Mouse (Mus musculus): Measurements from ENCODE around the gene Nt5c3b. TPM values are rescaled to one million over a fixed set of nuclear protein-coding genes. Genes with fewer than 3 reads are reported as not detected.

Gene Nt5c3b
- polyA plus RNA-seq, 1 experiment from 2014 or later: 103 TPM

GRCm38 (mm10) chr11:100406273-100406672, 35.3 kb downstream of the Nt5c3b start:
- Histone ChIP-seq H3K27me3 (no peaks in the 10 kb centered on the region), H3K9me3 (no peaks in the 10 kb centered on the region), H3K4me1 (0 out of 2 replicates have a peak, but pooled peaks cover 3% of the 10 kb centered on the region), H3K9ac (replicated peaks) (no peak overlapping the region), H3K27ac (replicated peaks) (no peak overlapping the region), H3K4me3 (no peak overlapping the region), H3K4me2 (replicated peaks) (no peak overlapping the region), H3K36me3 (no peaks in the 10 kb centered on the region)
- WGBS: 81% methylated on average over 8 of the region's 8 CpGs
- ATAC-seq (replicated peaks): no peak

DNA sequence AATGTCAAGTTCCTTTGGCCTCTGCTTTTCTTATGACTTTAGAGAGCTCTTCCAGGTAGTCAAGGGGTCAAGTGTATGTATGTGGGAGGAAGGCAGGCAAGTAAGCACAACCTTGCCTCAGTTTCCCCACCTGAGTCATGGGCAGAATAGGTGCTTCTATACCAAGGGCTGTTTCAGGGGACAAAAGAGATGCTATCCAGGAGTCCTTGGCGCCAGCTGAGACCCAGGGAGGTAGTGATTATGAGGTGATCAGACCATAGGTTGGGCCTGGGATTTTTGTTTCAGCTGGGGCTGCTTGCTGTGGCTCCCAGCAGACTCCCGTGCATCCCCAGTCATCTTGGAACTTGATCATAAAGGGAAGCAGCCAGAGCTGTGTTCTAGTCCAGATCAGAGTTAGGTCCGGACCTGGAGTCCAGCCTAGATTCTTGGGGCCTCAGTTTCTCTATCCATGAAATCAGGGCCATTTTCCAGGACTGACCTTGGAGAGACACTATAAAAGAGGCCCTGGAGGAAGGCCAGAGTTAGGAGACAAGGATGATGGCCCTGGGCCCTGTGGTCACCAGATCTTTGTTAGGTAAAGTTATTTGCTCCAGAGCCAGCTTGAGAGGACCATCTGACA, 37.0 kb downstream of the Nt5c3b start:
- Histone ChIP-seq H3K9me3 (no peaks in the 10 kb centered on the region), H3K36me3 (no peaks in the 10 kb centered on the region), H3K27me3 (no peaks in the 10 kb centered on the region), H3K4me2 (replicated peaks) (no peak overlapping the region), H3K27ac (replicated peaks) (no peak overlapping the region), H3K4me3 (no peak overlapping the region), H3K4me1 (0 out of 2 replicates have a peak, but pooled peaks cover 3% of the 10 kb centered on the region), H3K9ac (replicated peaks) (no peak overlapping the region)
- ATAC-seq (replicated peaks): no peak
- WGBS: 84% methylated on average over 3 of the region's 3 CpGs

DNA sequence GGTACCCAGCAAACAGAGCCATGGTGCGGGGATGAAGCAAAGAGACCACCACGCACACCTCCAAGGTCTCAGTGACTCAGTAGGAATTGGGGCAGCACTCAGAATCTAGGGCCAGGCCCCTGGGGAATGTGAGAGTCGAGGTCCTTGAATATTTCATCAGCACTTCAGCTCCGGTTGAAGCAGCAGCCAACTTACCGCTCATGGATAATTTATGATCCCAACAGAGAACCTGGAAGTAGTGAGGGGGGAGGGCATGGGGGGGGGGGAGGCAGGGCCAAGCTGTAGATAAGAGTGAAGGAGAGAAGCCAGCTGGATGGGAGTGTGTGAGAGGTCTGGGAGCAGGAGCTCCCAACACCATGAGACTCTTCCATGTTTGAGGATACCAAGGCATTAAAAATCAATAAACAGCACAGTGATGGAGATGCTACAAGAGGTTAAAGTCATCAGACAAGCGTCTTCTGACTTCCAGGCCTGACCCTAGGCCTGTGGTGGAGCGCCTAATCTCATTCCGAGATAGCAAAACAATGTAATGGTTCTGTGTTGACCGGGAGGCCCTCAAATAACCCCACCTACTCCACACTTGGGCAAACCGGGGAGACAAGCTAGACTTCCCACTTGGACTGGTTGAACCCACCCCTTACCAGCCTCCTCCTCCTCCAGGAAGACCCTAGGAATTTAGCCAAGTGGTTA, 38.0 kb downstream of the Nt5c3b start:
- H3K27ac ChIP-seq (replicated peaks): no peak overlapping the region
- no peaks in the 10 kb centered on the region for H3K9me3 ChIP-seq
- WGBS: 76% methylated on average over 10 of the region's 10 CpGs
- ATAC-seq (replicated peaks): no peak
- H3K4me2 ChIP-seq (replicated peaks): no peak overlapping the region
- H3K9ac ChIP-seq (replicated peaks): no peak overlapping the region
- H3K36me3 ChIP-seq: no peaks in the 10 kb centered on the region
- H3K27me3 ChIP-seq: no peaks in the 10 kb centered on the region
- H3K4me1 ChIP-seq: 0 out of 2 replicates have a peak, but pooled peaks cover 3% of the 10 kb centered on the region
- H3K4me3 ChIP-seq: no peak overlapping the region

DNA sequence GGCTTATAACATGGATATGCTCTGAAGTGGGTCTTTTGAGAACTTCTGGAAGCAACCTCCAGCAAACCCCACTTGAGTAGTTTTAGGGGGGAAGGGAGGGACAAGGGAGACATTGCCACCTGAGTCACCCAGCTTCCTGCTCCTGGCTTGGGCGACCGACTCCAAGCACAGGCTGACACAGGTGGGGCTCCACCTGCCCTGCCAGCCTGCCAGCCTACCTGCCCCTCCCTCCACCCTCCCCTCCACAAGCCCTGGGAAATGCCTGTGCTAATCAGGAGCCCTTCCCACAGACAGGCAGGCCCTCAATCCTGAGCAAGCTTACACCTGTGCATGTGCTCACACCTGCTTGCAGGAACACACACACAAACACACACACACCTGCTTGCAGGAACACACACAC, 38.9 kb downstream of the Nt5c3b start:
- no peaks in the 10 kb centered on the region for H3K27me3 ChIP-seq
- 60% methylated on average over 2 of the region's 2 CpGs for whole genome bisulfite sequencing
- H3K4me3 ChIP-seq: no peak overlapping the region
- H3K4me1 ChIP-seq: peaks cover 5% of the 10 kb centered on the region; the same call in 1 of the 2 replicates
- no peak overlapping the region for H3K27ac ChIP-seq (replicated peaks)
- H3K36me3 ChIP-seq: no peaks in the 10 kb centered on the region
- no peak overlapping the region for H3K4me2 ChIP-seq (replicated peaks)
- no peaks in the 10 kb centered on the region for H3K9me3 ChIP-seq
- H3K9ac ChIP-seq (replicated peaks): no peak overlapping the region
- no peak for ATAC-seq (replicated peaks)

DNA sequence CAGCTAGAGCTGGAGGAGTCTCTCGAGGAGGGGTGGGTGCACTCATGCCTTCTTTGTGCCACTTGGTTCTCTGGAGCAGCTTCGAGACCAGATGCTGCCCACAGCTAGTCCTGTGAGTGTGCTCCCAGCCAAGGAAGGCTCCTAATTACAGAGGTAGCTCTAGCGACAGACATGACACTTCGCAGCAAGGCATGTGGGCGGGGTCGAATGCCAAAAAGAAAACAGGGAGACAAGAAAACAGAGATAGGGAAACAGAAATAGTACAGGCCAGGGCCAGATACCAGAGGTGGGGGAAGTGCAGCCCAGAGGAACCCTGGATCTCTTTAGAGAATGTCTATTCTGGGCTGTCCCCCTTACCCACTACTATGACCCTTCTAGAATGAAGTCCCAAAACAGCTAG, 39.4 kb downstream of the Nt5c3b start:
- ATAC-seq (replicated peaks): no peak
- H3K36me3 ChIP-seq: no peaks in the 10 kb centered on the region
- H3K27ac ChIP-seq (replicated peaks): no peak overlapping the region
- H3K27me3 ChIP-seq: no peaks in the 10 kb centered on the region
- no peak overlapping the region for H3K4me3 ChIP-seq
- 51% methylated on average over 6 of the region's 6 CpGs for WGBS
- H3K9me3 ChIP-seq: no peaks in the 10 kb centered on the region
- H3K9ac ChIP-seq (replicated peaks): no peak overlapping the region
- no peak overlapping the region for H3K4me2 ChIP-seq (replicated peaks)
- peaks cover 7% of the 10 kb centered on the region for H3K4me1 ChIP-seq

DNA sequence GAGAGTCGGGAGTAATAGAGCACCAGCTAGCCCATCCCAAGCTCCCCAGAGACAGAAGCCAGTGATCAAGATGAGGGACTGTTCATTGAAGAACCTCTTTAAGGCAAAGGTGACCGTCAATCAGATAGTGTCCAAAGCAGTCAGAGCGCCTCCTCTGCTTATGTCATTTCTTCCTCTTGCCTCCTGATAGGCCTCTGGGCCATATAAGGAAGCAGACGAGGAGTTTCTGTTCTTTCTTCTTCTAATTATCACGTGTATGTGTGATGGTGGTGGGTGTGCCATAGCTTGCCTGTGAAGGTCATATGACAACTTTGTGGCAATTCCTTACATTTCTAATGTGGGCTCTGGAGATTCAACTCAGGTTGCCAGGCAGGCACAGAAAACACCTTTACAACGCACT, 40.8 kb downstream of the Nt5c3b start:
- H3K4me1 ChIP-seq: peaks cover 21% of the 10 kb centered on the region
- no peak overlapping the region for H3K4me2 ChIP-seq (replicated peaks)
- H3K9me3 ChIP-seq: no peaks in the 10 kb centered on the region
- H3K9ac ChIP-seq (replicated peaks): no peak overlapping the region
- no peak for ATAC-seq (replicated peaks)
- H3K27ac ChIP-seq (replicated peaks): no peak overlapping the region
- peaks cover 7% of the 10 kb centered on the region; the same call in 1 of the 2 replicates for H3K27me3 ChIP-seq
- 84% methylated on average over 6 of the region's 6 CpGs for WGBS
- no peak overlapping the region for H3K4me3 ChIP-seq
- no peaks in the 10 kb centered on the region for H3K36me3 ChIP-seq

DNA sequence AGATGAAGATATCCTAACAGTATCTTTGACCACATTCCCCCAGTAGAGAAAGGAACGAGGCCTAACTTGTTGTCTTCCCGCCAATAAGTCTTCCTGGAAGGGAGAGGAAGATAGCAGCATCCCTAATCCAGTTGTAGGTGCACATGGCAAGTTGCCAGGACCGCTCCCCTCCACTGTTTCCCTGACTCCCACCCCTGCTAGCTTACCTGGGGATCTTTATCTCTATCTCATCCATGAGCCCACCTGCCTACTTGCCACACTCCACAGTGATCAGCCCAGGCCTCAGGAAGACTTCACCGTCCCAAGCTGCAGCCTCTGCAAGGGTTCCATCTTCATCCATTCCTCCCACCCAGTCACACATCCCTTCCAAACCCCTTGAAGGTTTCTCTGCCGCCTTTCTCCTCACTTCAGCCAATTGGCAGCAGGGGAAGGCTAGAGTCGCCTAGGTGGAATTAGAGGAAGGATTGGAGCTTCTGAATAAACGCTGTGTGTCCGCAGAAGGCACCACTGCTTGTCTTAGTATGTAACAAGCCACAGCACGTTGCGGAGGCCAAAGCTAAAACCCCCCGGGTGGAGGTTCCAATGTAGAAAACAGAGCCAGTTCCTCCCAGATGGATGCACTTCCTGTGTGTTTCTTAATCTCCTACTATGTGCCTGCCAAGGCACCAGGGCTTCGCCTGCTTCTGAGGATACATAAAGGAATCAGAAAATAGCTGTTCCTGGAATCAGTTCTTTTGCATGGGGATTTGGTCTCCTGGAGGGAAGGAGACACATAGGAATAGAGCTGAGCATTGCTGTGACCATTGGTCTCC, 41.7 kb downstream of the Nt5c3b start:
- Histone ChIP-seq H3K36me3 (no peaks in the 10 kb centered on the region), H3K27me3 (peaks cover 13% of the 10 kb centered on the region; the same call in 1 of the 2 replicates), H3K4me1 (peaks cover 30% of the 10 kb centered on the region), H3K9ac (replicated peaks) (no peak overlapping the region), H3K9me3 (no peaks in the 10 kb centered on the region), H3K4me2 (replicated peaks) (no peak overlapping the region), H3K27ac (replicated peaks) (no peak overlapping the region), H3K4me3 (no peak overlapping the region)
- 73% methylated on average over 12 of the region's 12 CpGs for WGBS
- no peak for ATAC-seq (replicated peaks)

DNA sequence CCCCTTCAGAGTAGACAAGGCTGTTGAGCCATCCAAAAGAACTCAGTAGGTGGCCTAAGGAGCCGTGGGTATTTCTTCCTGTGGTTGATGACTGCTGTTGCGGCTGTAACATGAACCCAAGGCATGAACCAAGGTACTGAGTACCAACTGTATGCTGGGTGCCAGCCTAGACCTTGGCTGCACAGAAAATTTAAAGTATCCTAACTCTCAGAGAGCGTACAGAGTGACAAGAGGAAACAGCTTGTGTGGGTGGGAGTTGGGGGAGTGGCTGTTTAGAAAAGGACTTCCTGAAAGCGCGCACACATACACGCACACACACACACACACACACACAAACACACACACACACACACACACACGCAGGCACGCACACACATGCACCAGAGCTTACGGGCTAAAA, 42.3 kb downstream of the Nt5c3b start:
- Histone ChIP-seq H3K36me3 (no peaks in the 10 kb centered on the region), H3K9me3 (no peaks in the 10 kb centered on the region), H3K4me3 (no peak overlapping the region), H3K4me2 (replicated peaks) (no peak overlapping the region), H3K4me1 (peaks cover 33% of the 10 kb centered on the region), H3K9ac (replicated peaks) (no peak overlapping the region), H3K27ac (replicated peaks) (no peak overlapping the region), H3K27me3 (peaks cover 16% of the 10 kb centered on the region; the same call in 1 of the 2 replicates)
- WGBS: 77% methylated on average over 9 of the region's 9 CpGs
- no peak for ATAC-seq (replicated peaks)

GRCm38 (mm10) chr11:100398517-100398916, 43.1 kb downstream of the Nt5c3b start:
- Histone ChIP-seq H3K4me3 (no peak overlapping the region), H3K9ac (replicated peaks) (no peak overlapping the region), H3K9me3 (no peaks in the 10 kb centered on the region), H3K36me3 (no peaks in the 10 kb centered on the region), H3K27me3 (peaks cover 16% of the 10 kb centered on the region; the same call in 1 of the 2 replicates), H3K4me2 (replicated peaks) (peak overlapping the region; percentile 66; the same call in 1 of the 2 replicates), H3K27ac (replicated peaks) (no peak overlapping the region), H3K4me1 (peaks cover 33% of the 10 kb centered on the region)
- 94% methylated on average over 7 of the region's 7 CpGs for WGBS
- no peak for ATAC-seq (replicated peaks)

DNA sequence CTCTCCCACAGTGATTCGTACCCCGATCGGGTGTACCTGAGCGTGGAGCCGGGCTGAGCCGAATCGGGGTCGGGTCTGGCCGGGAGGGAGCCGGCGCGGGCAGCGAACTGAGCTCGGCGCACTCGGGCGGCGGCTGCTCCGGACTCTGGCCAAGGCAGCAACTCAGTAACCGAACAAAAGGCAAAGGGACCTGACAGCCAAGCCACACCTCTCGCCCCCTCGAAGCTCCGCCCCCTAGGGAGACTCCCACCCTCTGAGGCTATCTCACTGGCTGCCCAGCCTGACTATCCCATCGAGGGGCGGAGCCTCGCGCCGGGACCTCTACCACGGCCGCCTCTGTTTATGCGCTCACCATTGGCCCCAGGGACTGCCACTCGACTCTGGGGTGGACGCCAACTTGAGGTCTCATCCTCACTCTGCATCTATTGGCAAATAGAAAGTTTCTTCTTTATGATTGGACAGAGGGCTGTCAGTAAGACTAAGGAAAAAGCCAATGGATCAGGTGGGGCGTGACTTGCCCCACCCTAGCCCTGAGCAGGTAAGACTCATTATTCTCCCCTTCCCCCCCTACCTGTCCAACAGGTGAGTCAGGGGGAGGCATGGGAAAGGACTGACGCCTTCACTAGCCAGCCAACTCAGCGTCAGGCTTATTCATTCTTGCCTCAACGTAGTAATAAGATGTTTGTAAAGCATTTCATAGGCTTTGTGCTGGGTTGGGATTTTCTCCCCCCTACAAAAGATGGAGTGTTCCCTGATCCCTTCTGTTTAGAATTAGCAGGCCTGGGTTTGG, 43.8 kb downstream of the Nt5c3b start, which contains the start of gene Jup:
Gene Jup, minus strand, starts transcription at position 164 of the 790 bp plus-strand sequence.
- peaks cover 33% of the 10 kb centered on the region for H3K4me1 ChIP-seq

DNA sequence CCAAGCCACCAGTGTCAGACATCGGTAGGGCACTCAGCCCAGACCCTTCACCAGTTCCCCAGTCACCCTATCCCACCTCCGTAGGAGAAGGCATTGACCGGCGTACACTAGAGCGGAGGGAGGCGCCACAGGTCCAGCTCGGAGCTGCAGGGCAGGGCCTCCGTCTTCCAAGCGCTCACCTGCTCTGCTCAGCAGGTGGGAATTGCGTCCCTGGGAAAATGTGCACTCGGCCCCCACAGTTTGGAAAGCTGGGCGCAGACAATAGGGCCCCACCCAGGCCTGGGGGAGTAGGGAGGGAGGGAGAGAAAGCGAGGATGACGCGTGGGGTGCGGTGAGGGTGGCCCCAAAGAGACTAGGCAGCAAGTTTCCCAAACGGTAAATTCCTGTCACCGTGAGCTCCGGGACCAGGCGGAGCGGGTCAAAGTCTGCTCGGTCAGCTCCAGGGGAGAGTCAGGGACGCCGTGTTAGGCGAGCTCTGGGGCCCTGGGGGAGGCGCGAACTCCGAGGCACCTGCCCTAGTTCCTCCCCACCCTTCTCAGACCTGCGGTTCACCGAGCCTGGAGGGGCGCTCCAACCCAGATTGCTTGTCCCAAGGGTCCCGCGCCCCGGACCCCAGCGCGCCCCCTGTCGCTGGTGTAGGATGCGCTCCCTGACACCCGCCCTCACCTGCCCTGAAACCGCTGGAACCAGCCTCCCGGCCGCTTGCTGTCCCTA, 44.6 kb downstream of the Nt5c3b start:
- peak; percentile 49 for ATAC-seq (replicated peaks)
- peaks cover 30% of the 10 kb centered on the region for H3K4me1 ChIP-seq

More for the DNA sequence above, 43.8 kb downstream of the Nt5c3b start, which contains the start of gene Jup:
- H3K4me3 ChIP-seq: peak within 1 kb of the TSS; percentile 71
- H3K27ac ChIP-seq (replicated peaks): peak within 1 kb of the TSS; percentile 64; the same call in 1 of the 2 replicates
- H3K36me3 ChIP-seq: no peaks in the 10 kb centered on the region
- peak; percentile 99 for ATAC-seq (replicated peaks)
- WGBS: 1% methylated on average over 37 of the region's 37 CpGs
- no peaks in the 10 kb centered on the region for H3K9me3 ChIP-seq
- peak within 1 kb of the TSS; percentile 58 for H3K9ac ChIP-seq (replicated peaks)
- peaks cover 16% of the 10 kb centered on the region; the same call in 1 of the 2 replicates for H3K27me3 ChIP-seq
- H3K4me2 ChIP-seq (replicated peaks): peak within 1 kb of the TSS; percentile 66

More for the DNA sequence above, 44.6 kb downstream of the Nt5c3b start:
- peak overlapping the region; percentile 66 for H3K4me2 ChIP-seq (replicated peaks)
- no peaks in the 10 kb centered on the region for H3K9me3 ChIP-seq
- H3K27me3 ChIP-seq: peaks cover 16% of the 10 kb centered on the region; the same call in 1 of the 2 replicates
- H3K27ac ChIP-seq (replicated peaks): peak overlapping the region; percentile 64; the same call in 1 of the 2 replicates
- WGBS: 2% methylated on average over 42 of the region's 42 CpGs
- H3K36me3 ChIP-seq: no peaks in the 10 kb centered on the region
- H3K9ac ChIP-seq (replicated peaks): peak overlapping the region; percentile 58
- H3K4me3 ChIP-seq: peak overlapping the region; percentile 71

All from forebrain, embryonic 15.5 days (tissue).